Mouse (Mus musculus) stomach, postnatal 0 days (tissue): ENCODE measurements around the gene Acat1. TPM values are rescaled to one million over a fixed set of nuclear protein-coding genes. Genes with fewer than 3 reads are reported as not detected.

ENCODE experiments used
- ATAC-seq: fragments of 200-750 bp; cut with Nextera tagmentation; 2 replicates; pipeline ENCODE4 v1.8.0; 2017; ENCODE audit not compliant: low FRiP score, low TSS enrichment
- DNase-seq: peaks from one replicate; pipeline ENCODE4 v3.0.0-alpha.2; 2016; ENCODE audit warnings: low spot score
- H3K27ac ChIP-seq: fragments of 300-500 bp; sonication (generic); replicated peaks from 2 replicates; pipeline ENCODE4 v1.5.1; 2014; ENCODE audit warnings: mild to moderate bottlenecking, control low read depth
- H3K27me3 ChIP-seq: fragments of 300-500 bp; sonication (generic); 2 replicates; pipeline ENCODE4 v1.6.1; 2014; ENCODE audit warnings: low read length; ENCODE audit not compliant: control insufficient read depth, insufficient read depth
- H3K36me3 ChIP-seq: fragments of 300-500 bp; sonication (generic); 2 replicates; pipeline ENCODE4 v1.6.1; 2014; ENCODE audit warnings: low read length, mixed read lengths; ENCODE audit not compliant: control insufficient read depth, insufficient read depth
- H3K4me1 ChIP-seq: fragments of 300-500 bp; sonication (generic); replicated peaks from 2 replicates; pipeline ENCODE4 v1.6.1; 2014; ENCODE audit warnings: antibody characterized with exemption; ENCODE audit not compliant: control insufficient read depth, insufficient read depth
- H3K4me2 ChIP-seq: fragments of 300-500 bp; sonication (generic); replicated peaks from 2 replicates; pipeline ENCODE4 v1.6.1; 2014; ENCODE audit warnings: low read depth, mild to moderate bottlenecking, control low read depth, moderate library complexity
- H3K4me3 ChIP-seq: fragments of 300-500 bp; sonication (generic); 2 replicates; pipeline ENCODE4 v1.5.1; 2014; ENCODE audit warnings: low read depth, low read length, control low read depth
- H3K9ac ChIP-seq: fragments of 300-500 bp; sonication (generic); 2 replicates; pipeline ENCODE4 v1.6.1; 2014; ENCODE audit warnings: mild to moderate bottlenecking, low read length, control low read depth, mixed read lengths
- H3K9me3 ChIP-seq: fragments of 300-500 bp; sonication (generic); 2 replicates; pipeline ENCODE4 v1.6.1; 2016; ENCODE audit warnings: low read length; ENCODE audit not compliant: control insufficient read depth
- CTCF ChIP-seq: IDR thresholded peaks from 2 replicates; pipeline ENCODE4 v1.5.1; 2016; ENCODE audit warnings: antibody characterized with exemption, low read depth, mild to moderate bottlenecking, moderate library complexity
- EP300 ChIP-seq: optimal IDR thresholded peaks from 2 replicates; pipeline ENCODE3; 2016; ENCODE audit warnings: antibody characterized with exemption
- WGBS: fragments of 180-500 bp; shearing (Covaris S2); extraction: QIAGEN DNeasy Blood & Tissue Kit; methylation state at CpG from one replicate; pipeline ENCODE4 v1.1.7; 2014; 5-methylcytosine and 5-hydroxymethylcytosine counted together
- polyA plus RNA-seq: library from polyadenylated mRNA; unstranded; fragments of >200 nt; fragmentation: Nextera tagmentation; extraction: Ambion mirVana; gene quantifications from 2 replicates; pipeline ENCODE4 v1.2.1, GENCODE M21; 2015

The Acat1 gene
- polyA plus RNA-seq = 113 and 115 TPM in 2 replicates

DNA sequence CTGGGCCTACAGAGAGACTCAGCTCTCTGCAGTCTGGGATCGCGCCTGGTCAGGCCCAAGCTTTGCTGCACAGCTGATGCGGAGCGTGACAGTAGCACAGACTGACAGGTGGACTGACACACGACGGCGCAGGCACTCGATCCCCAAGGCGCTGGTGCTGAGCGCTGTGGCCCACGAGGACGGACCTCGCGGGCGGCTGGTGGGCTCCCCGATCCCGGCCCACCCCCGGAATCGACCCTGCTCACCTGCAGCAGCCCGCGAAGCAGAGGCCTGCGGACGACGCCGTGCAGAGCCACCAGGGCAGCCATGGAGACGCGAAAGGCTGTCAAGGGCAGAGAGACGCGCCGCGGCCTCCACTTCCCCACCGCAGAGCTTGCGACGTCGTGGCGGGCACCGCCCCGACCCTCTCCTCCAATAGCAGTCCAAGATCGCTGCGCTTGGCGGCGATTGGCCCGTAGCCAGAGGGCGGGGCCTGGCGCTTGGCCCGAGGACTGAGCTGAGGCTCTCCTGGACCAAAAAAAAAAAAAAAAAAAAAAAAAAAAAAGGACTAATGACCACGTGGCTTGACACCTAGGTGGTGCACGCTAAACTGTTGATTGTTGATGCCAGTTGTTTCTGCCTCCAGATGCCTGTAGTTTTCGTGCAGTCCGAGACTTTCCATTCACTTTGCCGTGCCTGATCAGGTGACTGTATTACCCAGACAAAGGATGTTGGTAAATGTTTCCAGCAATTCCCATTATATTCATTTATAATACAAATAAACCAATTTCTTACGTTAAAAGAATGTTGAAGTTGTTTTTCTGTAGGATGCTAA is at the start of gene Acat1:
Gene Acat1 (minus strand): TSS at position 415 of the 814 bp plus-strand sequence.
- H3K36me3 ChIP-seq = no peaks in the 10 kb centered on the region
- peak within 1 kb of the TSS; percentile 89 for H3K4me2 ChIP-seq
- peak within 1 kb of the TSS; percentile 93 for H3K9ac ChIP-seq
- no peaks in the 10 kb centered on the region for H3K4me1 ChIP-seq
- H3K27ac ChIP-seq = peak within 1 kb of the TSS; percentile 75
- ATAC-seq (peak; percentile 98), DNase-seq (peak; percentile 94)
- 2% methylated on average over 45 of the region's 52 CpGs for WGBS
- no peak for TF ChIP-seq EP300
- no peaks in the 10 kb centered on the region for H3K9me3 ChIP-seq
- H3K27me3 ChIP-seq = no peaks in the 10 kb centered on the region
- H3K4me3 ChIP-seq = peak within 1 kb of the TSS; percentile 77

DNA sequence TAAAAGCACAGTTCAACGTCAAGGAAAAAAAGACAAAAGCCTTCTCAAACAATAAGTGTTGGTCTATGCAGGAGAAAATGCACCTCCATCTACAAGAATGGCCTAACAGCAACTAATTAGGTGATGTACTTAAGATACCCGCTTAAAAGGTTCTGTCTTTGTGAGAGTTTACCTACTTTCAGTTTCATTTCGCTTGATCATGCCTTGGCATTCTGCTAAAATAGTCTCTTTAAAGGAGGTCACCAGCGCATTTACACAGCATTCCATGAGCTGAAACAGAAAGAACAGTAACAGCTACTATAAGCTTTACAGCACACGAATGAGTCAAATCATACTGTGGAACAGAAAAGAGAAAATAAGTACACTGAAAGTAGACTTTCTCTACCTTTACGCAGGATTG is 24.6 kb upstream of the Acat1 start:
- Histone ChIP-seq H3K4me3 (no peak overlapping the region), H3K9me3 (no peaks in the 10 kb centered on the region), H3K36me3 (peaks cover 4% of the 10 kb centered on the region), H3K27ac (no peak overlapping the region), H3K27me3 (no peaks in the 10 kb centered on the region), H3K4me2 (no peak overlapping the region), H3K4me1 (no peaks in the 10 kb centered on the region), H3K9ac (no peak overlapping the region)
- DNase-seq (no peak), ATAC-seq (no peak)
- no peak for TF ChIP-seq EP300
- no peak for TF ChIP-seq CTCF
- WGBS = 94% methylated on average over 6 of the region's 6 CpGs

DNA sequence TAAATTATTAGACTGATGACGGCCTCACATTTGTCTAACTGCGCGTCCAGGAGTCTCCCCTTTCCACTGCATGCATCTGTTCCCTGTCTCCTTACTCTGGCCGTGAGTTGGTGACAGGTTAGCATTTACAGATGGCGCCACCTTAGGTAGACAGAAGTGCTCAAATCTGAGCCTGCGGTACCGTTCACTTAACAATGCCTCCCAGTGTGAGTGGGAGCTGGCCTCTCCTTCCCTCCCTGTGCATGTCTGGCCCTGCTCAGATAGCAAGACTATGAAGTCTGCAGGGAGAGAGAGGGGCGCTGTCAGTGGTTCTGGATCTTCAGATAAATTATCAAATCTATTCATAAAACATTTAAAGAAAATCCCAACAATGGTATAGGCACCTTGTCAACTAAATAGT is 5.1 kb upstream of the Acat1 start:
- Histone ChIP-seq H3K4me1 (no peaks in the 10 kb centered on the region), H3K4me3 (no peak overlapping the region), H3K9ac (no peak overlapping the region), H3K27me3 (no peaks in the 10 kb centered on the region), H3K9me3 (no peaks in the 10 kb centered on the region), H3K36me3 (peaks cover 10% of the 10 kb centered on the region; the same call in 1 of the 2 replicates), H3K4me2 (no peak overlapping the region), H3K27ac (no peak overlapping the region)
- DNase-seq (no peak), ATAC-seq (no peak)
- 71% methylated on average over 8 of the region's 8 CpGs for WGBS
- TF ChIP-seq CTCF = no peak
- no peak for TF ChIP-seq EP300

DNA sequence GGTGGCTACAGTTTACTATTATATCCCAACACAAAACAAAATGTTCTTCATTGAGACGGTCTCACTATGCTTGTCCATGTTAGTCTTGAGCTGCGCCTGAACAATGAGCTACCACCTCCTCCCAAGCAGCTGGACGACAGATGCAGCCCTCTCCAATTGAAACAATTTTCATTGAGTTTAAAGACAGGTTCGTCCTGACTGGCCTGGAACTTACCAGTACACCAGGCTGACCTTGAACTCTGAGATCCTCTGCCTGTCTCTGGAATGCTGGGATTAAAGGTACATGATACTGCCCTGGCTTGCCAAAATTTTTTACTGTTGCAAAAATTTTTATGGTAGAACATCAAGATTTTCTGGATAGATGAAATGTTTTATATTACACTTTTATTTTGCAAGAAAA is 4.1 kb upstream of the Acat1 start:
- no peak for TF ChIP-seq EP300
- no peak for TF ChIP-seq CTCF
- no peak overlapping the region for H3K27ac ChIP-seq
- ATAC-seq = no peak
- no peaks in the 10 kb centered on the region for H3K4me1 ChIP-seq
- DNase-seq = no peak
- H3K4me2 ChIP-seq = no peak overlapping the region
- no peaks in the 10 kb centered on the region for H3K9me3 ChIP-seq
- no peak overlapping the region for H3K4me3 ChIP-seq
- no peaks in the 10 kb centered on the region for H3K27me3 ChIP-seq
- H3K36me3 ChIP-seq = peaks cover 10% of the 10 kb centered on the region; the same call in 1 of the 2 replicates
- H3K9ac ChIP-seq = no peak overlapping the region
- WGBS = 82% methylated on average over 4 of the region's 4 CpGs

DNA sequence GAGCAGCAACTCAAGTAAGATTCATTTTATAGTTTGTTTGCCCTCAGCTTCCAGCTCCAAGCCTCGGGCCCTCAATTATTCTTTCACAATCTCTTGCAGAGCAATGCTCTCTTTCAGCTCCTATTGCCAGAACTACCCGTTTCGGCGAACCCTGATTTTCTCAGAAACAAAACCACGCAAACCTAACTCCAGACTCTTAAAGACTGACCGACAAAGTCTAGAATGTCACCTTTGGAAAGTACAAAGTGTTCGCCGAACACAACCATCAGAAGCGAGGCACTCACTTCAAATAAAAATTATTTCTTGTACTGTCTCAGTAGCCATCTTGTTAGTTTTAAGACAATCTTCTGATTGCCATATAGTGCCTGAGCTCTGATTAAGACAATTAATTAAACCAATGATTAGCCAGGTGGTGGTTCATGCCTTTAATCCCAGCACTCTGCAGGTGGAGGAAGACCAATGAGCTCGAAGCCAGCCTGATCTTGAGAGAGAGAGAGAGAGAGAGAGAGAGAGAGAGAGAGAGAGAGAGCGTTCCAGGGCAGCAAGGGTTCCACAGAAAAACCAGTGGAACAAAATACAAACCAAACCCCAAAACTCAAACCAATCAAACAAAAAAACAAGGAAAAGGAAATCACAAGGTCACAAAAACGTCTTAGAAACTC is 745 bp downstream of the Acat1 start:
- ATAC-seq (no peak), DNase-seq (no peak)
- Histone ChIP-seq H3K36me3 (no peaks in the 10 kb centered on the region), H3K4me2 (peak overlapping the region; percentile 89), H3K4me1 (no peaks in the 10 kb centered on the region), H3K9me3 (no peaks in the 10 kb centered on the region), H3K9ac (peak overlapping the region; percentile 93), H3K27ac (peak overlapping the region; percentile 75), H3K4me3 (peak overlapping the region; percentile 77), H3K27me3 (no peaks in the 10 kb centered on the region)
- WGBS = 57% methylated on average over 12 of the region's 12 CpGs
- no peak for TF ChIP-seq CTCF
- no peak for TF ChIP-seq EP300

DNA sequence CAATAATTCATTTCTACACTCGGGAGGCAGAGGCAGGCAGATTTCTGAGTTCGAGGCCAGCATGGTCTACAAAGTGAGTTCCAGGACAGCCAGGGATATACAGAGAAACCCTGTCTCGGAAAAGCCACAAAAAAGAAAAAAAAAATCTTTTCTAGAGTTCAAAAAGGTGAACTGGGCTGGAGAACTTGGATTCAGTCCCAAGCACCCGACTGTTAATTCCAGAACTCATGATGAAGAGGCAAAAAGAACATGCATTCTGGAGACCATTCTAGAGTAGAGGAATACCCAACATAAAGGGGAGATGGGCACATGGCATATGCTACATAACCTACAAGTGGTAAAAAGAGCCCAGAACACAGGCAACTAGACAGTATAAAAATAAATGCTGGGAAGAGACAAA is 2.4 kb downstream of the Acat1 start:
- ATAC-seq (no peak), DNase-seq (no peak)
- no peak overlapping the region for H3K27ac ChIP-seq
- no peak overlapping the region for H3K4me2 ChIP-seq
- no peaks in the 10 kb centered on the region for H3K27me3 ChIP-seq
- H3K4me1 ChIP-seq = no peaks in the 10 kb centered on the region
- H3K9ac ChIP-seq = no peak overlapping the region
- H3K9me3 ChIP-seq = no peaks in the 10 kb centered on the region
- WGBS = 86% methylated on average over 4 of the region's 4 CpGs
- TF ChIP-seq CTCF (no peak), EP300 (no peak)
- H3K4me3 ChIP-seq = no peak overlapping the region
- no peaks in the 10 kb centered on the region for H3K36me3 ChIP-seq
